Mouse (Mus musculus): ENCODE data around the gene Slc16a11. TPM values are rescaled to one million over a fixed set of nuclear protein-coding genes. Genes with fewer than 3 reads are reported as not detected.

Gene Slc16a11
- polyA plus RNA-seq, 1 experiment from 2014 or later: 0.50 TPM

GRCm38 (mm10) chr11:70177647-70178046 lies 34.9 kb upstream of the Slc16a11 start:
- Histone ChIP-seq H3K27ac (ENCODE audit: low read depth, low read length) (no peak overlapping the region), H3K4me3 (ENCODE audit: low read depth, low read length) (no peak overlapping the region), H3K4me1 (ENCODE audit: control insufficient read depth, insufficient read depth, low read length) (no peaks in the 10 kb centered on the region), H3K9ac (ENCODE audit: low read length) (no peak overlapping the region), H3K4me2 (ENCODE audit: low read depth) (no peak overlapping the region), H3K36me3 (ENCODE audit: control insufficient read depth, insufficient read depth, low read length) (no peaks in the 10 kb centered on the region), H3K27me3 (ENCODE audit: control insufficient read depth, insufficient read depth, low read length) (no peaks in the 10 kb centered on the region), H3K9me3 (ENCODE audit: control insufficient read depth, low read length) (no peaks in the 10 kb centered on the region)
- 74% methylated on average over 8 of the region's 8 CpGs for WGBS
- DNase-seq (ENCODE audit: low spot score) (no peak), ATAC-seq (ENCODE audit: insufficient read depth, low FRiP score, low TSS enrichment) (no peak)

DNA sequence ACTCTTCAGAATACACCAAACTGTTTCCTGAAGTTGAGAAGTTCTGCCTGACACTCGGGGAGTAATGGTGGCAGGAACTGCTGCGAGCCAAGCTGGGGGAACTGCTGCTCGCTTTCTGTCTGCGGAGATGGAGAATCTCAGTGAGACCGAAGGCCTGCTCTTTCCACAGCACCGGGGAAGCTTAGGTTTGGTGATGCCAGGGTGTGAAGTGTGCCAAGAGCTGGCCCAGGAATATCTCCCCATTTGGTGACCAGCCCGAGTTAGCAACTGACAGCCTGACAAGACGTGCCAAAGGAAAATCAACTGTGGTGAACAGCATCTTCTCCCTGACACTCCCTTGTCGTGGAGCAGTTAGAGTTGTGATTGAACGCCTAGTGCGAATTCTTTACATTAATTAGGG lies 34.2 kb upstream of the Slc16a11 start:
- Histone ChIP-seq H3K27ac (ENCODE audit: low read depth, low read length) (no peak overlapping the region), H3K36me3 (ENCODE audit: control insufficient read depth, insufficient read depth, low read length) (no peaks in the 10 kb centered on the region), H3K4me1 (ENCODE audit: control insufficient read depth, insufficient read depth, low read length) (no peaks in the 10 kb centered on the region), H3K9me3 (ENCODE audit: control insufficient read depth, low read length) (no peaks in the 10 kb centered on the region), H3K9ac (ENCODE audit: low read length) (no peak overlapping the region), H3K27me3 (ENCODE audit: control insufficient read depth, insufficient read depth, low read length) (no peaks in the 10 kb centered on the region), H3K4me2 (ENCODE audit: low read depth) (no peak overlapping the region), H3K4me3 (ENCODE audit: low read depth, low read length) (no peak overlapping the region)
- 86% methylated on average over 11 of the region's 11 CpGs for WGBS
- DNase-seq (ENCODE audit: low spot score) (no peak), ATAC-seq (ENCODE audit: insufficient read depth, low FRiP score, low TSS enrichment) (no peak)

DNA sequence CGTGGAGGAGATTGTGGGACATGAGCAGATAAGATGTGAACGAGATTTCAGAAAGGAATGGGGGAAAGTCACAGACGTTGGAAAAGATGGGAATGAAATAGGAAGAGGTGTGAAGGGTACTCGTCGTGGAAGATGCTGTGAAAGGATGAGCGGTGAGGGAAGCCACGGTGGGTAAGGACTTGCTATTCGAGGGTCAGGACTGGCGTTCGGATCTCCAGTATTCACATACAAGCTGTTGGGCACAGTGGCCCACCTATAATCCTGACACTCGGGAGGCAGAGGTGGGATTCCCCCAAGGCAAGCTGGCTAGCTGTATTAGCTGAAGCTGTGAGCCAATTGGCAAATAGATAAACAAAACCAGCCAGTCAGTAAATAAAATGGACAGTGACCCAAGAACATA lies 33.8 kb upstream of the Slc16a11 start:
- H3K4me3 ChIP-seq (ENCODE audit: low read depth, low read length): no peak overlapping the region
- no peaks in the 10 kb centered on the region for H3K27me3 ChIP-seq (ENCODE audit: control insufficient read depth, insufficient read depth, low read length)
- H3K4me2 ChIP-seq (ENCODE audit: low read depth): no peak overlapping the region
- no peaks in the 10 kb centered on the region for H3K36me3 ChIP-seq (ENCODE audit: control insufficient read depth, insufficient read depth, low read length)
- H3K27ac ChIP-seq (ENCODE audit: low read depth, low read length): no peak overlapping the region
- ATAC-seq (ENCODE audit: insufficient read depth, low FRiP score, low TSS enrichment): no peak
- no peaks in the 10 kb centered on the region for H3K4me1 ChIP-seq (ENCODE audit: control insufficient read depth, insufficient read depth, low read length)
- WGBS: 78% methylated on average over 11 of the region's 11 CpGs
- no peaks in the 10 kb centered on the region for H3K9me3 ChIP-seq (ENCODE audit: control insufficient read depth, low read length)
- no peak overlapping the region for H3K9ac ChIP-seq (ENCODE audit: low read length)
- no peak for DNase-seq (ENCODE audit: low spot score)

DNA sequence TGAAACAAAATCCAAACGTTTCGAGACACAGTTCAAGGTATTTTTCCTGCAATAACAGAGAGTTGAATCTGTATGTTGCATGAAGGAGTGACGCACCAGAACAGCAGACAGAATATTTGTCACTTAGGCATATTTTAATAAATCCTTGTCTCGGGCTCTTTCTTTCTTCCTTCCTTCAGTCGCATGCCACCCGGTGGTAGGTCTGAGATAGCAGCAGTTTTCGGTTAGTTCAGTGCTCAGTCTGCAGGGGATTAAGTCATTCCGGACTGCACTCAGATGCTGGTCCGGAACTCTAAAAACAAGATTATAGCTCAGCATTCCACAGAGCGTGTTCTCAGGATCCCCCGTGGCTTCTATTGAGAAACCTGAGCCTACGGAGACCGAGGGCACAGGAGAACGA lies 33.2 kb upstream of the Slc16a11 start:
- Histone ChIP-seq H3K4me1 (ENCODE audit: control insufficient read depth, insufficient read depth, low read length) (no peaks in the 10 kb centered on the region), H3K27ac (ENCODE audit: low read depth, low read length) (no peak overlapping the region), H3K4me2 (ENCODE audit: low read depth) (no peak overlapping the region), H3K27me3 (ENCODE audit: control insufficient read depth, insufficient read depth, low read length) (no peaks in the 10 kb centered on the region), H3K36me3 (ENCODE audit: control insufficient read depth, insufficient read depth, low read length) (no peaks in the 10 kb centered on the region), H3K9ac (ENCODE audit: low read length) (no peak overlapping the region), H3K4me3 (ENCODE audit: low read depth, low read length) (no peak overlapping the region), H3K9me3 (ENCODE audit: control insufficient read depth, low read length) (no peaks in the 10 kb centered on the region)
- peak; percentile 51 for DNase-seq (ENCODE audit: low spot score)
- 40% methylated on average over 14 of the region's 14 CpGs for WGBS
- no peak for ATAC-seq (ENCODE audit: insufficient read depth, low FRiP score, low TSS enrichment)

GRCm38 (mm10) chr11:70180496-70180895 lies 32.1 kb upstream of the Slc16a11 start:
- no peak overlapping the region for H3K4me3 ChIP-seq (ENCODE audit: low read depth, low read length)
- H3K4me2 ChIP-seq (ENCODE audit: low read depth): no peak overlapping the region
- H3K4me1 ChIP-seq (ENCODE audit: control insufficient read depth, insufficient read depth, low read length): no peaks in the 10 kb centered on the region
- 95% methylated on average over 4 of the region's 4 CpGs for WGBS
- no peaks in the 10 kb centered on the region for H3K36me3 ChIP-seq (ENCODE audit: control insufficient read depth, insufficient read depth, low read length)
- ATAC-seq (ENCODE audit: insufficient read depth, low FRiP score, low TSS enrichment) (no peak), DNase-seq (ENCODE audit: low spot score) (no peak)
- H3K27me3 ChIP-seq (ENCODE audit: control insufficient read depth, insufficient read depth, low read length): no peaks in the 10 kb centered on the region
- no peak overlapping the region for H3K27ac ChIP-seq (ENCODE audit: low read depth, low read length)
- no peaks in the 10 kb centered on the region for H3K9me3 ChIP-seq (ENCODE audit: control insufficient read depth, low read length)
- no peak overlapping the region for H3K9ac ChIP-seq (ENCODE audit: low read length)

DNA sequence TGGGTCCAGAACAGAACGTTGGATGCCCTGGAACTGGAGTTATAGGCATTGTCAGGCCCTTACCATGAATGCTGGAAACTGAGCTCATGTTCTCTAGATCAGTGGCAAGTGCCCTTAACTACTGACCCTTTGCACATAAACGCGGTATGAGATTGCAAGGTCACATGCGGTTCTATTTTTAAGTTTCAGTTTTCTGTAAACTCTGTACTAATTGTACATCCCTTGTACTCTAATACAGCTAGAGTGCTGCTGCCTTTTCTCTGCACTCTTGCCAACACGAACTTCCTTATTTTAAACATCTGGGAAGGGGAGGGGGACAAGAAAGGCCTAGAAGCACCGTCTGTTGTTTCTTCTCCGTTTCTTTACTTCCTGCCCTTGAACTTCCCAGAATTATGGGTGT lies 27.4 kb upstream of the Slc16a11 start:
- Histone ChIP-seq H3K36me3 (ENCODE audit: control insufficient read depth, insufficient read depth, low read length) (no peaks in the 10 kb centered on the region), H3K27me3 (ENCODE audit: control insufficient read depth, insufficient read depth, low read length) (no peaks in the 10 kb centered on the region), H3K4me2 (ENCODE audit: low read depth) (no peak overlapping the region), H3K9me3 (ENCODE audit: control insufficient read depth, low read length) (no peaks in the 10 kb centered on the region), H3K4me1 (ENCODE audit: control insufficient read depth, insufficient read depth, low read length) (no peaks in the 10 kb centered on the region), H3K9ac (ENCODE audit: low read length) (no peak overlapping the region), H3K4me3 (ENCODE audit: low read depth, low read length) (no peak overlapping the region), H3K27ac (ENCODE audit: low read depth, low read length) (no peak overlapping the region)
- 79% methylated on average over 7 of the region's 7 CpGs for WGBS
- no peak for ATAC-seq (ENCODE audit: insufficient read depth, low FRiP score, low TSS enrichment)
- DNase-seq (ENCODE audit: low spot score): no peak

- Histone ChIP-seq H3K27ac (ENCODE audit: low read depth, low read length) (no peak overlapping the region), H3K36me3 (ENCODE audit: control insufficient read depth, insufficient read depth, low read length) (no peaks in the 10 kb centered on the region), H3K27me3 (ENCODE audit: control insufficient read depth, insufficient read depth, low read length) (no peaks in the 10 kb centered on the region), H3K4me1 (ENCODE audit: control insufficient read depth, insufficient read depth, low read length) (no peaks in the 10 kb centered on the region), H3K9me3 (ENCODE audit: control insufficient read depth, low read length) (no peaks in the 10 kb centered on the region), H3K4me3 (ENCODE audit: low read depth, low read length) (no peak overlapping the region), H3K9ac (ENCODE audit: low read length) (no peak overlapping the region), H3K4me2 (ENCODE audit: low read depth) (no peak overlapping the region)
- DNase-seq (ENCODE audit: low spot score) (no peak), ATAC-seq (ENCODE audit: insufficient read depth, low FRiP score, low TSS enrichment) (no peak)
- WGBS: 78% methylated on average over 28 of the region's 28 CpGs
These were observed 23.0 kb upstream of the Slc16a11 start for GRCm38 (mm10) chr11:70189319-70190134.

DNA sequence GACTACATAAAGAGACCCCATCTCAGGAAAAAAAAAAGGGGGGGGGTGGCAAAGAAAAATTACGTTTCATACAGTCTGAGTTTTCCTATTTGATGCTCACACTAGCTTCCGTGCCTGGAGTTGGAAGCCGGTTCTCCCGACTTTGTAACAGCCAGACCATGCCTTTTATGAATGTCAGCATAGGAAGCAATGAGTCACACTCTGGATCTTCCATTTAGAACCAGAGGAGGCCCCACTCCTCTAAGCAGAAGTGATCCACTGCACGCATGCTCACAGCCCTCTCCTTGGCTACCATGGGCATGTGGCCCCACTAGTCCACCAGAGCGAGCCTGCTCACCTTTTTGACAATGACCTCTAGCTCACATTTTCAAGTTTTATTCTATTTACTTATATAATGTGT lies 21.4 kb upstream of the Slc16a11 start:
- H3K4me1 ChIP-seq (ENCODE audit: control insufficient read depth, insufficient read depth, low read length): no peaks in the 10 kb centered on the region
- DNase-seq (ENCODE audit: low spot score) (no peak), ATAC-seq (ENCODE audit: insufficient read depth, low FRiP score, low TSS enrichment) (no peak)
- H3K27me3 ChIP-seq (ENCODE audit: control insufficient read depth, insufficient read depth, low read length): no peaks in the 10 kb centered on the region
- H3K4me2 ChIP-seq (ENCODE audit: low read depth): no peak overlapping the region
- H3K27ac ChIP-seq (ENCODE audit: low read depth, low read length): no peak overlapping the region
- no peak overlapping the region for H3K4me3 ChIP-seq (ENCODE audit: low read depth, low read length)
- H3K9ac ChIP-seq (ENCODE audit: low read length): no peak overlapping the region
- WGBS: 84% methylated on average over 6 of the region's 6 CpGs
- H3K9me3 ChIP-seq (ENCODE audit: control insufficient read depth, low read length): no peaks in the 10 kb centered on the region
- no peaks in the 10 kb centered on the region for H3K36me3 ChIP-seq (ENCODE audit: control insufficient read depth, insufficient read depth, low read length)

GRCm38 (mm10) chr11:70192157-70192556 lies 20.4 kb upstream of the Slc16a11 start:
- no peak overlapping the region for H3K27ac ChIP-seq (ENCODE audit: low read depth, low read length)
- H3K36me3 ChIP-seq (ENCODE audit: control insufficient read depth, insufficient read depth, low read length): no peaks in the 10 kb centered on the region
- H3K4me3 ChIP-seq (ENCODE audit: low read depth, low read length): no peak overlapping the region
- ATAC-seq (ENCODE audit: insufficient read depth, low FRiP score, low TSS enrichment) (no peak), DNase-seq (ENCODE audit: low spot score) (no peak)
- 85% methylated on average over 4 of the region's 4 CpGs for WGBS
- H3K9me3 ChIP-seq (ENCODE audit: control insufficient read depth, low read length): no peaks in the 10 kb centered on the region
- H3K4me1 ChIP-seq (ENCODE audit: control insufficient read depth, insufficient read depth, low read length): no peaks in the 10 kb centered on the region
- H3K4me2 ChIP-seq (ENCODE audit: low read depth): no peak overlapping the region
- no peaks in the 10 kb centered on the region for H3K27me3 ChIP-seq (ENCODE audit: control insufficient read depth, insufficient read depth, low read length)
- no peak overlapping the region for H3K9ac ChIP-seq (ENCODE audit: low read length)

All from neural tube, embryonic 11.5 days (tissue).